Mouse (Mus musculus) CH12.LX (cell line): Measurements from ENCODE around the gene Tdrd9. TPM values are rescaled to one million over a fixed set of nuclear protein-coding genes. Genes with fewer than 3 reads are reported as not detected.

Experiments used
- DNase-seq: peaks from one replicate; pipeline ENCODE4 v3.0.0-alpha.2; 2013; ENCODE audit errors: extremely low read depth
- H3K27ac ChIP-seq: 2 replicates; pipeline ENCODE4 v1.5.1; 2012; ENCODE audit warnings: low read depth, mild to moderate bottlenecking, control low read depth, moderate library complexity; ENCODE audit not compliant: insufficient read depth
- H3K27me3 ChIP-seq: replicated peaks from 2 replicates; pipeline ENCODE3; 2012; ENCODE audit warnings: inconsistent platforms
- H3K36me3 ChIP-seq, 2 experiments: replicated peaks in 1 of 2; 2 replicates each; pipeline versions ENCODE3 to v1.6.1; 2012; ENCODE audit warnings: inconsistent platforms in 1 of 2, low read length in 1 of 2, mild to moderate bottlenecking in 1 of 2, mixed read lengths in 1 of 2, moderate library complexity in 1 of 2; ENCODE audit not compliant: control insufficient read depth in 1 of 2, insufficient read depth in 1 of 2
- H3K4me1 ChIP-seq, 2 experiments: 2 replicates each; pipeline ENCODE4 v1.6.1; 2012; ENCODE audit warnings: inconsistent platforms in 1 of 2, moderate library complexity in 1 of 2; ENCODE audit not compliant: insufficient read depth in 2 of 2, control insufficient read depth in 1 of 2
- H3K4me2 ChIP-seq: 2 replicates; pipeline ENCODE4 v1.6.1; 2012; ENCODE audit warnings: low read depth, mild to moderate bottlenecking, control low read depth; ENCODE audit not compliant: poor library complexity, insufficient read depth, severe bottlenecking
- H3K4me3 ChIP-seq, 3 experiments: fragments of 150-350 bp in 1 of 3; sonication (generic) in 1 of 3; replicated peaks in 1 of 3; 2 replicates each; pipeline versions ENCODE3 to v1.5.1; 2011 to 2012; ENCODE audit warnings: low read depth in 2 of 3, low read length in 2 of 3, mild to moderate bottlenecking in 2 of 3, moderate library complexity in 2 of 3, control low read depth in 1 of 3, improper control_type of control experiment in 1 of 3, inconsistent platforms in 1 of 3, mixed read lengths in 1 of 3; ENCODE audit not compliant: poor library complexity in 1 of 3
- H3K79me2 ChIP-seq: replicated peaks from 2 replicates; pipeline ENCODE4 v1.6.1; 2012; ENCODE audit warnings: mild to moderate bottlenecking, moderate library complexity; ENCODE audit not compliant: control insufficient read depth, poor library complexity, insufficient read depth, severe bottlenecking; ENCODE audit errors: extremely low read depth
- H3K9ac ChIP-seq: 2 replicates; pipeline ENCODE4 v1.6.1; 2012; ENCODE audit warnings: low read depth, mild to moderate bottlenecking, control low read depth, moderate library complexity; ENCODE audit not compliant: insufficient read depth
- H3K9me3 ChIP-seq: replicated peaks from 2 replicates; pipeline ENCODE3; 2012; ENCODE audit warnings: low read length, inconsistent platforms, mixed read lengths
- BHLHE40 ChIP-seq: IDR thresholded peaks from 2 replicates; pipeline ENCODE4 v1.6.1; 2011; ENCODE audit warnings: mild to moderate bottlenecking, low read depth, low read length, improper control_type of control experiment
- CHD1 ChIP-seq: IDR thresholded peaks from 2 replicates; pipeline ENCODE4 v1.6.1; 2012; ENCODE audit warnings: low read depth, low read length, improper control_type of control experiment, inconsistent platforms
- CHD2 ChIP-seq: IDR thresholded peaks from 2 replicates; pipeline ENCODE4 v1.6.1; 2011; ENCODE audit warnings: low read length, improper control_type of control experiment
- CTCF ChIP-seq, 2 experiments: IDR thresholded peaks in 1 of 2; conservative IDR thresholded peaks in 1 of 2; 2 replicates each; pipeline ENCODE4 v1.5.1; 2011 to 2012; ENCODE audit warnings: low read depth in 2 of 2, low read length in 2 of 2, improper control_type of control experiment in 1 of 2, inconsistent platforms in 1 of 2, mild to moderate bottlenecking in 1 of 2, moderate library complexity in 1 of 2
- E2F4 ChIP-seq: IDR thresholded peaks from 2 replicates; pipeline ENCODE4 v1.6.1; 2011; ENCODE audit warnings: low read depth, low read length, improper control_type of control experiment; ENCODE audit not compliant: insufficient replicate concordance
- ELF1 ChIP-seq: IDR thresholded peaks from 2 replicates; pipeline ENCODE4 v1.6.1; 2014; ENCODE audit warnings: low read depth, mild to moderate bottlenecking, inconsistent platforms, low read length, improper control_type of control experiment
- ETS1 ChIP-seq: conservative IDR thresholded peaks from 2 replicates; pipeline ENCODE4 v1.6.1; 2012; ENCODE audit warnings: low read depth, mild to moderate bottlenecking, inconsistent platforms, low read length, improper control_type of control experiment, moderate library complexity
- GABPA ChIP-seq: IDR thresholded peaks from 2 replicates; pipeline ENCODE4 v1.6.1; 2012; ENCODE audit warnings: low read depth, low read length, improper control_type of control experiment, inconsistent platforms; ENCODE audit not compliant: insufficient replicate concordance
- HCFC1 ChIP-seq: IDR thresholded peaks from 2 replicates; pipeline ENCODE4 v1.6.1; 2012; ENCODE audit warnings: low read depth, mild to moderate bottlenecking, inconsistent platforms, low read length, improper control_type of control experiment
- IRF4 ChIP-seq: IDR thresholded peaks from 2 replicates; pipeline ENCODE4 v1.6.1; 2014; ENCODE audit warnings: low read depth, mild to moderate bottlenecking, inconsistent platforms, low read length, improper control_type of control experiment
- JUND ChIP-seq: conservative IDR thresholded peaks from 2 replicates; pipeline ENCODE4 v1.6.1; 2011; ENCODE audit warnings: low read depth, low read length, improper control_type of control experiment
- KAT2A ChIP-seq: IDR thresholded peaks from 2 replicates; pipeline ENCODE4 v1.6.1; 2012; ENCODE audit warnings: low read length, improper control_type of control experiment, inconsistent platforms; ENCODE audit not compliant: insufficient replicate concordance
- MAFK ChIP-seq: IDR thresholded peaks from 2 replicates; pipeline ENCODE4 v1.6.1; 2011; ENCODE audit warnings: low read length, improper control_type of control experiment; ENCODE audit not compliant: insufficient replicate concordance
- MAZ ChIP-seq: IDR thresholded peaks from 2 replicates; pipeline ENCODE4 v1.6.1; 2012; ENCODE audit warnings: low read depth, mild to moderate bottlenecking, inconsistent platforms, low read length, improper control_type of control experiment, moderate library complexity
- MEF2A ChIP-seq: IDR thresholded peaks from 2 replicates; pipeline ENCODE4 v1.6.1; 2014; ENCODE audit warnings: low read depth, mild to moderate bottlenecking, inconsistent platforms, low read length, improper control_type of control experiment, borderline replicate concordance
- MYC ChIP-seq: IDR thresholded peaks from 2 replicates; pipeline ENCODE4 v1.6.1; 2011; ENCODE audit warnings: low read depth, mild to moderate bottlenecking, improper control_type of control experiment, low read length
- NELFE ChIP-seq: IDR thresholded peaks from 2 replicates; pipeline ENCODE4 v1.6.1; 2011; ENCODE audit warnings: low read depth, low read length, improper control_type of control experiment
- NRF1 ChIP-seq: IDR thresholded peaks from 2 replicates; pipeline ENCODE4 v1.6.1; 2014; ENCODE audit warnings: low read depth, mild to moderate bottlenecking, inconsistent platforms, low read length, improper control_type of control experiment, moderate library complexity
- PAX5 ChIP-seq: IDR thresholded peaks from 2 replicates; pipeline ENCODE4 v1.6.1; 2012; ENCODE audit warnings: low read length, inconsistent platforms, mixed read lengths
- POLR2A ChIP-seq: IDR thresholded peaks from 2 replicates; pipeline ENCODE4 v1.6.1; 2011; ENCODE audit warnings: low read depth, mild to moderate bottlenecking, improper control_type of control experiment, low read length
- POLR2AphosphoS2 ChIP-seq: IDR thresholded peaks from 2 replicates; pipeline ENCODE4 v1.6.1; 2011; ENCODE audit warnings: low read depth, low read length, improper control_type of control experiment
- RAD21 ChIP-seq: IDR thresholded peaks from 2 replicates; pipeline ENCODE4 v1.6.1; 2011; ENCODE audit warnings: low read depth, mild to moderate bottlenecking, low read length, improper control_type of control experiment, moderate library complexity
- RCOR1 ChIP-seq: conservative IDR thresholded peaks from 2 replicates; pipeline ENCODE4 v1.6.1; 2012; ENCODE audit warnings: low read depth, mild to moderate bottlenecking, inconsistent platforms, low read length, improper control_type of control experiment
- SMC3 ChIP-seq: IDR thresholded peaks from 2 replicates; pipeline ENCODE4 v1.6.1; 2011; ENCODE audit warnings: low read depth, low read length, improper control_type of control experiment
- TBP ChIP-seq: conservative IDR thresholded peaks from 2 replicates; pipeline ENCODE4 v1.6.1; 2011; ENCODE audit warnings: low read depth, low read length, improper control_type of control experiment
- TCF12 ChIP-seq: IDR thresholded peaks from 2 replicates; pipeline ENCODE4 v1.6.1; 2014; ENCODE audit warnings: low read depth, mild to moderate bottlenecking, inconsistent platforms, low read length, improper control_type of control experiment
- USF2 ChIP-seq: conservative IDR thresholded peaks from 2 replicates; pipeline ENCODE4 v1.6.1; 2011; ENCODE audit warnings: low read depth, low read length, improper control_type of control experiment
- ZC3H11A ChIP-seq: IDR thresholded peaks from 2 replicates; pipeline ENCODE4 v1.6.1; 2012; ENCODE audit warnings: low read depth, mild to moderate bottlenecking, inconsistent platforms, low read length, improper control_type of control experiment
- ZKSCAN1 ChIP-seq: IDR thresholded peaks from 2 replicates; pipeline ENCODE4 v1.6.1; 2012; ENCODE audit warnings: low read depth, inconsistent platforms, low read length, improper control_type of control experiment, borderline replicate concordance
- ZMIZ1 ChIP-seq: IDR thresholded peaks from 2 replicates; pipeline ENCODE4 v1.6.1; 2012; ENCODE audit warnings: low read depth, mild to moderate bottlenecking, inconsistent platforms, low read length, improper control_type of control experiment
- ZNF384 ChIP-seq: IDR thresholded peaks from 2 replicates; pipeline ENCODE4 v1.6.1; 2012; ENCODE audit warnings: low read depth, low read length, improper control_type of control experiment, inconsistent platforms
- dilution Hi-C: fragments of 300-500 bp; cut with MboI; formaldehyde crosslinking; loops from 2 replicates; pipeline ENCODE4 v1.14.3; 2020; ENCODE audit warnings: low sequenced_read_pairs; ENCODE audit not compliant: extremely low pct_unique_long_range_greater_than_20kb, extremely low pct_ligation_motif_present
- in situ Hi-C: fragments of 300-500 bp; cut with MboI; formaldehyde crosslinking; loops from 3 replicates; pipeline ENCODE4 v1.14.3; 2019; ENCODE audit warnings: low sequenced_read_pairs, low pct_ligation_motif_present, low pct_unique_long_range_greater_than_20kb, mixed read lengths
- polyA plus RNA-seq: library from polyadenylated mRNA; unstranded; fragments of >175 nt; gene quantifications from 2 replicates; pipeline ENCODE4 v1.2.1, GENCODE M21; 2012; ENCODE audit warnings: low read depth; ENCODE audit not compliant: insufficient read length
- total RNA-seq, 2 experiments: library from RNA; depleted of rRNA; stranded (reverse); fragments of 300-350 nt in 1 of 2; fragments of >200 nt in 1 of 2; gene quantifications; 2 replicates each; pipeline ENCODE4 v1.2.3; 2012 to 2014

The Tdrd9 gene
- total and polyA plus RNA-seq, 3 experiments: not detected

DNA sequence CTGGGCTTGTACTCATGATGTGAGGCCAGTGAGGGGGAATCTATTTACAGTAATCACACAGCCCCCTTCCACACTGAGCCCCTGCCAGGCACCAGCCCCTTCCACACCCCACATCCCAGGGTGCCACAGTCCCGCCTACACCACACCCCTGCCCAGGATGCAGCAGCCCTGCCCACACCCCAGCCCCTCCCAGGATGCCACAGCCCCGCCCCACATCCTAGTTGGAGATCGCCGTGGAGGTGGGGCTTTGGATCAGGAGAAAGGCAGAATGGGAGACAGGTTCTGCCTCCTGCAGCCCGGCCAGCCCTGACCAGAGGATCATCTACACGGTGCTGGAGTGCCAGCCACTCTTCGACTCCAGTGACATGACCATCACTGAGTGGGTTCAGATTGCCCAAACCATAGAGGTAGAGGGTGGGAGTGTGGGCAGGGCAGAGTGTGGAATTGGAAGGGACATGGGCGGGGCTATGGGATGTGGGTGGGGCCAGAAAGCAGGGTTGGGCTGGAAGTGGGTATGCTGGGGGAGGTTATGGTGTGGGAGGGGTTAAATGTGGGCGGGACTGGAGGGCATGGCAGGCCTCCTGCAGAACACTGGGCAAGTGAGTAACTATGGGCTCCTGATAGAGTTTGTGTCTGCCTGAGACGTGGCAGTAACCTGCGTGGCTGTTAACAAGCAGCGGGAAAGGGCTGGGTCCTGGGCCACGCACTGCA, 141.5 kb downstream of the Tdrd9 start:
- Histone ChIP-seq H3K4me1 (no peaks in the 10 kb centered on the region), H3K79me2 (no peaks in the 10 kb centered on the region), H3K4me3 (no peak overlapping the region), H3K4me2 (no peak overlapping the region), H3K27ac (no peak overlapping the region), H3K36me3 (no peaks in the 10 kb centered on the region), H3K27me3 (peaks cover 80% of the 10 kb centered on the region), H3K9me3 (no peaks in the 10 kb centered on the region), H3K9ac (no peak overlapping the region)
- in situ Hi-C loops: no loop called here
- DNase-seq: no peak
- dilution Hi-C loops: no loop called here
- TF ChIP-seq GABPA (no peak), TBP (no peak), ETS1 (no peak), NELFE (no peak), MEF2A (no peak), RAD21 (no peak), NRF1 (no peak), JUND (no peak), KAT2A (no peak), ZNF384 (no peak), CHD1 (no peak), E2F4 (no peak), MYC (no peak), SMC3 (no peak), ZC3H11A (no peak), PAX5 (no peak)

DNA sequence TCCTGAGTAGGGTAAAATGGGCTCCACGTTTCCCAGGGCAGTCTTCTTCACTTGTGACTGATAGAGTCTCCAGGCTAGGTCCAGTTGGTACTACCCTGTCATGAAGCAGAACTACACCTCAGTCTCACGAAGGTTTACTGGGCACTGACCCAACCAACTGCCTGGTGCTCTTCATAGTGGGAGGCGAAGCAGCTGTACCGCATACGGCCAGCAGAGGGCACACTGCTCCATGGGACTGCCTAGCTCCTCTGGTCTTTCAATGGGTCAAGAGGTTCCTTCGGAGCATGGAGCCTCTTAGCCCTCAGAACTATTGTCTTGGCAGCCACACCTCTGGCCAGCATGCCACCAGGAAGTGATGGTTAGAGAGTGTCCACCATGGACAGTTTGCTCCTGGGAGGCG, 142.4 kb downstream of the Tdrd9 start:
- dilution Hi-C loops: no loop called here
- Histone ChIP-seq H3K36me3 (no peaks in the 10 kb centered on the region), H3K4me1 (no peaks in the 10 kb centered on the region), H3K4me2 (no peak overlapping the region), H3K27ac (no peak overlapping the region), H3K27me3 (peaks cover 82% of the 10 kb centered on the region), H3K9me3 (no peaks in the 10 kb centered on the region), H3K4me3 (no peak overlapping the region), H3K79me2 (no peaks in the 10 kb centered on the region), H3K9ac (no peak overlapping the region)
- peak; percentile 55 for DNase-seq
- in situ Hi-C loops: no loop called here
- TF ChIP-seq MAFK (no peak), RCOR1 (no peak), CHD1 (no peak), MAZ (no peak), ETS1 (no peak), ZNF384 (no peak), NRF1 (no peak), E2F4 (no peak), RAD21 (peak; percentile 92), CHD2 (no peak), ELF1 (no peak), ZC3H11A (peak; percentile 29; the same call in 1 of the 2 replicates), GABPA (no peak), USF2 (no peak), TBP (no peak), ZKSCAN1 (no peak), JUND (no peak), KAT2A (no peak), POLR2A (no peak), CTCF (conservative IDR thresholded peaks at IDR 0.05 in 1 of 2, IDR thresholded peaks at IDR 0.05 in 1 of 2; ENCODE audit: low read depth in 2 of 2, low read length in 2 of 2) (peak; percentile 93 to 95), HCFC1 (no peak), ZMIZ1 (no peak), TCF12 (no peak), NELFE (no peak), BHLHE40 (no peak), POLR2AphosphoS2 (no peak), IRF4 (no peak)
